Mouse (Mus musculus): ENCODE data around the gene Dcst2. TPM values are rescaled to one million over a fixed set of nuclear protein-coding genes. Genes with fewer than 3 reads are reported as not detected.

The Dcst2 gene
- total RNA-seq (2014; fragmentation: Nextera tagmentation) (not detected in 2 replicates), total RNA-seq (2017) (not detected in 2 replicates)

DNA sequence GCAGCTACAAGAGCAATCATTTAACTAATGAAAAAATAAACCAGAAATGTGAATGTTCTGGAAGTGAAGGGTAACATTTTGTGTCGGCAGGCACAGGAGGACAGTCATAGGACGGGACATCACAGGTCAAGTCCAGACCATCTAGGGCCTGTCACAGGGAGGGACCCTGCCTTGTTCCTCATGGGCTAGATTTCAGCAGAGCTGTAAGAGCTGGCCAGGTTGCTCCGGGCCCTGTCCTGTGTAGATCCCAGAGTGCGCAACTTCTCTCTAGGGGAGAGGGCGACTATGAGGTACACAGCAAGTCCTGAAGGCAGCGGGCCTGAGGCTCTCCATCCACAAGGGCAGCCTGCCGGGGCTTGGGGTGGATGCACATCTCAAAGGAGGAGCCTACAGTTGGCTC lies at the start of gene Dcst2:
TSS of gene Dcst2 (plus strand) at position 301 of the 400 bp plus-strand sequence.
- ATAC-seq (replicated peaks; ENCODE audit: poor library complexity, severe bottlenecking): no peak

DNA sequence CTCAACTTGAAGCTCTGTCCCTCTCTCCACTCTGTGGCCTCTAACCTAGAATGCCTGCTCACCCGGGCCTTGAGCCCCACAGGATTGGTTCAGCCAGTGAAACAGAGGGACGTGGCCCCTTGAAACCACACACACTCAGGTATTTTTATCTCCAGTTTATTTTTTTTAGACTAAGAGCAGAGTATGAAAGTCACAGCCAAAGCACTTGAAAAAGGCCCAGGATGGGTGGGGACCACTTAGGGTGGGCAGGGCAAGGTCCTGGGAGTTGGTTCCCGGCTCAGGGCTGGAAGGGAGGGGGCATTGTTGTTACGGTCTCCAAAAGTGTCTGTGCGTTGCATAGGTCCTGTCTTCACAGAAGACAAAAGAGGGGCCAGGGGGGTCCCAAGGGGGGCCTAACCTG lies 47.4 kb upstream of the Dcst2 start:
- ATAC-seq (replicated peaks; ENCODE audit: poor library complexity, severe bottlenecking): no peak

DNA sequence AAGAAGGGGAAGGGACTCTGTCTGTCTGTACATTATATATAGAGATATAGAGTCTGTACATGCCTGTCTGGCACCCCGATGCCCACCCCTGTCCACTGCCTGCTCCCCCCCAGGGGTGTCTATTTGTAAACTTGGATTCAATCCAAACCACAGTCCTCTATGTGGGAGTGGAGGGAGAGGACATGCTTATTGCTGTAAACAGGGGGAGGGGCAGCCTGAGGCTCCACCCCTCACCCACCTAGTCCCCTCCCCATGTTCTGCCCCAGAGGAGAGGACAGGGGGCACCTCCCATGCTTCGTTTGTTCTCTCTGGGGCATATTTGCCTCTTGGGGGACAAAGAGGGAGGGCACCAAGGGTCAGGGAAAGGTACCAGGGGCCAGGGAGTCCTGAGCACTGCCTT lies 47.0 kb upstream of the Dcst2 start:
- ATAC-seq (replicated peaks; ENCODE audit: poor library complexity, severe bottlenecking): no peak

DNA sequence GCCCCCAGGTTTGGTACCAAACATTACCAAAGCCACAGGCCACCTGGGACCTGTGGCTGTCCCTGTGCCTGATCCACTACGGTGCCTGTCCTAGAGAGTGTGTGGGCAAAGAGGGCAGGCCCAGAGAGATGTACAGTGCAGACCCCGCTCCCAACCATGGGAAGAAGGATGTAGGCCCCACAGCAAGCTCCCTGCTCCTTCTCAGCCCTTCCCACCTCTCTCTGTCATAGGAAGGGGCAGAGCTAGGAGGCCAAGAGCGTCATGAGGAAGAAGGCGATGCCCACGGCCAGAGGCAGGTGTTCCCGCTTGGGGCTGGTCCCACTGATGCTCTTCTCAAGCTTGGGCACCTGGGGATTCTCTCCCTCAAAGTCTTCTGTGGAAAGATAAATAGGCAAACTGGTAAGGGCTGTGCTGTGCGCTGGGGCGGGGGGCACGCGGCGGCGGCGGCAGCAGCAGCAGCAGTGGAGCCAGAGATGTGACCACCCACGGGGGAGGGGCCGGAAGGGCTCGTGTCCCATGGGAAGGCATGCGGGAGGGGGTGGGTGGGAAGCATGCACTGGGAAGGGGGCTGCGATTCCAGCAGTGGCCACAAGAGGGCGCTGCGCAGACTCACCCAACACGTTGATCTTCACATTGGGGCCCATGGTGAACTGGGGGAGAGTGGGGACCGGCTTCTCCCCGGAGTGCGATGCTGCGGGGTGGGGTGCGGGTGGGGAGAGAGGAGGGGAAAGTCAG lies 46.4 kb upstream of the Dcst2 start:
- peak; percentile 42; the same call in 1 of the 2 replicates for ATAC-seq (replicated peaks; ENCODE audit: poor library complexity, severe bottlenecking)

DNA sequence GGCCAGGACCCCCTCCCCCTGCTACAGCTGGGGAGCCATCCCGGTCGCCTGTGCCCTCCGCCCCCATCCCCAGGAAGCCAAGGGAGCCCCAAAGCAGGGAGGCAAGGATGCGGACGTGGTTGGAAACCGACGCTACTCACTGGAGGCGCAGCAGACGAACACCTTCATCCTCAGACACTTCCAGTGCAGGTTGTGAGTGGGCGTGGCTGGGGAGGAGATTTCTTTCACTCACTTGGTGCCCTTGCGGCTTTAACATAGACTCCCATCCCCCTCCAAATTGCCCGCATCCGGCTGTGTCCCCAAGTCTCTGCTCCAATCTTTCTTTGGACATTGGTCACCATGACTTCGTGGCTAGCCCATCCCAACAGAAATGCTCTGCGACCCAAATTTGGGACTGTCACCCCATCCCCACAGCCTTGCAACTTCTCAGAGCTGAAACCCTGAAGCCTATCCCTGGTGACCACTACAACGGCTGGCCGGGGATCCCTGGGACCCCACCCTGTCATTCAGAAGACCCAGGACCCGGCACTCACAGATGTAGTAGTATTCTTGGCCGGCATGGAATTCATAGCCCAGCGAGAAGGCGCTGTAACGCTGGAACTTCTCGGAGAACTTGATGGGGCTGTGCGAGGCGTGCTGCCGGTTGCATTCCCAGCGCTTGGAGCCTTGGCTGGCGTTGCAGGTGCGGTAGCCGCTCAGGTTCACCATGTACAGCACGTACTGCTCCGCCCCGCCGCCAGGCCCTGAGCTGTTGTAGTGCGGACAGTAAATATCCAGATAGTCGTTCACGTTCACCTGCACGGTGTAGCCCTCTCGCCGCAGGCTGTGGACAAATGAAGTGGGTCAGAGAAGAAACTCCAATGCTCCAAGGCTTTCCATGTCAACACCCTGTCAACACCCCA lies 45.6 kb upstream of the Dcst2 start:
- ATAC-seq (replicated peaks; ENCODE audit: poor library complexity, severe bottlenecking): no peak

DNA sequence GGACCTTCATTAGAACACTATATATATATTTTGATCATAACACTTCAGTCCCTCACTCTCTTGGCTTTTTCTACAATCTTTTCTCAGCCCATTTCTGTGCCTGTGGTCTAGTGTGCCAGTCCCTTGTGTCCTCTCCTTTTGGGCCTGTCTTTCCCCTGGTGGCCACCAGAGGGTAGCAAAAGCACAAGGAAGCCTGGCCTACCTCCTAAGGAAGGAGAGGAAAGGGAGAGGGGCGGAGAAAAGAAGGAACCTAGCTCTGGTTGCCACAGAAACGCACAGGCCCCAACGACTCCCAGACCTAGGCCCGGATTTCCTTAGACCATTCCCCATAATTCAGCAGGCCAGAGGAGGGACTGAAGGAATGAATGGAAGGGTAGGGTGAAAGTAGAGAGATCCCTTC lies 44.9 kb upstream of the Dcst2 start:
- ATAC-seq (replicated peaks; ENCODE audit: poor library complexity, severe bottlenecking): peak; percentile 71

DNA sequence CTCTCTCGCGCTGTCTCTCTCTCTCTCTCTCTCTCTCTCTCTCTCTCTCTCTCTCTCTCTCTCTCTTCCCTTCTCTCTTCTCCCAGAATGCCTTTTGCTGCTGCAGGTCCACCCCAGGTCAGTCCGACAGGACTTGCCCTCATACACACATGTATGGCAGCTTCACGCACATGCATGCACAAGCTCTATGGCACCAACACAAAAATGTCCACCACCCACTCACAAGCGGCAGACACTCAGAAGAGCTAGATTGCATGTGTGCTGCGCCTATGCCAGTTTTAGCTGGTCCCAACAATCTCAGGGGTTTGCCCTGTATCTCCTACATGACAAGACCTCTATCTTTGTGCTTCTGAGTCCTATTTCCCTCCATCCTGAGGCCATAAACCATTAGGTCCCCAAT lies 44.5 kb upstream of the Dcst2 start:
- ATAC-seq (replicated peaks; ENCODE audit: poor library complexity, severe bottlenecking): no peak

DNA sequence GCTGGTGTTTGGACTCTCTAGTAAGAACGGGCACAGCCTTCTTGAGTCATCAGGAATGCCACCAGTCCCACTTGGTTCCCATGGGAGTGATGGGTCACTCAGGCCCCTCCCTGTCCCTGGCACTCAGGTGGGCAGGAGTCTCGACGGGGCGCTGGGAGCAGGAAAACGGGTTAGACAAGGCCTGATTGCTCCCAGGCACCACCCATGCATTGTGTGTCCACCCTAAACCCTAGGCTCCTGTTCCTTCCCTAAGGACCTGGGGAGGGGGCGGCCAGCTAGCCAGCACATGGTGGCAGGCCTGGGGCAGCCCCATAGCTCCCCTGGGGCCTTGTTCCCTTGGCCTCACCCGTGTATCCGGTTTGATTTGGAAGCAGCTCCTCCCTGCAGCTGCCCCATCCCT lies 43.5 kb upstream of the Dcst2 start:
- ATAC-seq (replicated peaks; ENCODE audit: poor library complexity, severe bottlenecking): no peak

DNA sequence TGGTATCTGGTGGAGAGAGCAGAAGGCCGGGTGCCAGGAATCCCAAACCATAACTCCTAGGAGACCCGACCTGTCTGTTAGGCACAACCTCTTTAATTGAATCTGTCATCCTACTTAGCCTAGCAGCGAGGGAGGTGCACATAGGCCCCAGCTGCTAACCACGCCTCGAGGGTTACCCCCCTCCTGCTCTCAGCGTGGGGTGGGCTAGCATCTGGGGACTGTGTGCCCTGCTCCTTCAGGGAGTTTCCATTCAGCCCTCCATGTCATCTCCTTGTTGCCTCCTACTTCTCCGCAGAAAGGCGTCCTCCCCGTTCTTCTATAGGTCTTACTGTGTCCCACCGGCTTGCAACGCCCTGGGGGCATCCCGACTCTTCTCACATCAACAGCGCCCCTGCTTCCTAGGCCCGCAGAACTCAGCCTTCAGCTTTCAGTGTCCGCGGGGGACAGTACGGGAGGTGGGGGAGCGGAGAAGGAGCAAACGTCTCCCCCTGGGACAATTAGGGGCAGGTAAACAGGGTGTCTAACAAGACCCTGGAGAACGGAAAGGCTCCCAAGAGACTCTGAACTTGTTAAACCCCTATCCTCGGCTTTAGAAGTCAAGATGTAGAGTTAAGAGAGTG lies 42.7 kb upstream of the Dcst2 start:
- no peak for ATAC-seq (replicated peaks; ENCODE audit: poor library complexity, severe bottlenecking)

DNA sequence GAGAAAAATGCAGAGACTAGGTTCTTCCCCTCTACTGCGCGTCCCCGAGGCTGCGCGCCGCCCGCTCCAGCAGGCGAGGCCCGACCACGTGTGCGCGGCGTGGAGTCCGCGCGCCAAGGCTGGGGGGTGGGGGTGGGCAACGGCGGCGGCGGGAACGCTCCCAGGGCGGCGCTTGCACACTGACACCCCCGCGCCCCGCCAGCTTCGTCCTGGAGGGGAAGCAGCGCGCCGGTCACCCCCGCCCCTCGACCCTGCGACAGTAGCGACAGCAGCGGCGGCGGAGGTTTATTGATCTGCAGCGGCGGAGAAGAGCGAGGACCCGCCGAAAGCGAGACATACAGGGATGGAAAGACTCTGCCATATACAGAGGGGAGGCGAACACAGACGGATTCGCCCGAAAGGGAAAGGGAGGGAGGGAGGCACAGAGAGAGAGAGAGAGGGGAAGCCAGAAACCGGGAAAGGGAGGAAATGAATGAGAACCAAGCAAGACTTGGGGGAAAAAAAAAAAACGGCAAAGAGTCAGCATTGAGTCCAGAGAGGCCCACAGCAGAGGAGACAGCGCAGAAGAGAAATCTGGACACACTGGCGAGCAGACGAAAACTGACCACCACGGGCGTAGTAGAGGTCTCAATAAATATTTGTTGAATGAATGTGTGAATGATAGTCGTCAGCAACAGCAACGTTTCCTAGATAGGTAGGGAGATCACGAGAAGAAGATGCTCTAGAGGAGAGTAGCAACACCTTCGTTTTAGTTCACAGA lies 42.0 kb upstream of the Dcst2 start:
- 0 out of 2 replicates have a peak, but pooled peaks have one; percentile 13 for ATAC-seq (replicated peaks; ENCODE audit: poor library complexity, severe bottlenecking)

DNA sequence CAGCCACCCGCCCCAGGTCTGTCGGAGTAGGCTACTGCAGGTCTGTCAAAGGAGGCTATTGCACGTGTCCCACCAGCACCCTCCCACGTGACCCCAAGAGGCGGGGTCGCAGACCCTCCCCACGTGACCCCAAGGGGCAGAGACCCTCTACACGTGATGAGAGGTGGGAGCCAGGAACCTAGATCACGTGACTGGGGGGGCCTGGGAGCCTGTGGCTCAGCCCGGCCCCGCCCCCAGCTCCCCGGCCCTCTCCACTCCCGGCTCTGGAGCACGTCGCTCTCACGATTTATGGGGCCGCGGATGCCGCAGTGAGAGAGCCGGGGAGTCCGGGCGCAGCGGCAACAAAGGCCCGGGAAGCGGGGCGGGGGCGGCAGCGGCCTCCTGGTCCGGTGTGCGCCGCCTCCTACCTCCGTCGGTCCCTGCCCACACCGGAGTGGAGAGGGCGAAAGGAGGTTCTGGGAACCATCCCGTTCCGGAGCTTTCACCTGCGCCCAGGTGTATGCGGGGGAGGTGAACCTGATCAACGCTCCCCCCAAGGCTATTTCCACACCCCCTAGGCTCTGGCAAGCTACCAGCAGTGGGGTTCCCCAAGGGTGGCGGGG lies 41.1 kb upstream of the Dcst2 start:
- 0 out of 2 replicates have a peak, but pooled peaks have one; percentile 12 for ATAC-seq (replicated peaks; ENCODE audit: poor library complexity, severe bottlenecking)

DNA sequence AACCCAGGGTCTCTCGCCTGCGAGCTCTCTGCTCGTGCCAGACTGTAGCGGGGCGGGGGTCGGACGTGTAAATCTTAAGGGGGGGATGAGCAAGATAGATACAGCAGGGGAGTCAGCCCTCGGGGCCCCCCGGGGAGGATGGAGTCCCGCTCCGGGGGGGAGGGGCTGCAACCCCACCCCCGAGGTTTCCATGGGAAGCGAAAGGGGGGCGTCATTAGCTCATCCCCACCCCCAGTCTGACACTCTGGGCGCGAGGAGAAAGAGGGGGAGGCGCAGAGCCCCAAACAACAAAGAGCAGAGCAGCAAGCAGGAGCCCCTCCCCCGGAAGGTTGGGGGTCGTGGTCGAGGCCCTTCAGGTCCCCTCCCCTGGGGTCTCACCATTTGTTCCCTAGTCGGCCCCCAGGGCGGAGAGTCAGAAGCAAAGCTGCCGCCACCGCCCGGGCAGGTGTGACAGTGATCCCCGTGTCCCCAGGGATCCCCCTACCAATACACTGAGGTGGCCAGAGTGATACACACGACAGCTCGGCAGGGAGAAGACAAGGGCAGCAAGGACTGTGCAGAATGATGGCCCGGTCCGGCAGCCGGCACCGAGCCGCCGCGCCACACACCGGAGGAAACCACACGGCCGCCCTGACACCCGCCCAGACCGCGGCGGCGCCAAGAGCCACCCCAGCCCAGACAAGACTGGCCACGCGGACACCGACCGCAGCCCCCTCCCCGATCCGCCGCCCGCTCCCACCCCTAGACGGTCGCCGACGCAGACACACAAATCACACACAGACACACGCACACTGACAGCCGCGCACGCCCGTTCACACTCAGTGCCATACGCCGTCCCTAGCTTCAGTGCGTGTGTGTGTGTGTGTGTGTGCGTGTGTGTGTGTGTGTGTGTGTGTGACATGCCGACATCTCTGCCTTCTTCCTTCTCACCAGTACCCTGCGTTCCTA lies 40.3 kb upstream of the Dcst2 start:
- 0 out of 2 replicates have a peak, but pooled peaks have one; percentile 8 for ATAC-seq (replicated peaks; ENCODE audit: poor library complexity, severe bottlenecking)

DNA sequence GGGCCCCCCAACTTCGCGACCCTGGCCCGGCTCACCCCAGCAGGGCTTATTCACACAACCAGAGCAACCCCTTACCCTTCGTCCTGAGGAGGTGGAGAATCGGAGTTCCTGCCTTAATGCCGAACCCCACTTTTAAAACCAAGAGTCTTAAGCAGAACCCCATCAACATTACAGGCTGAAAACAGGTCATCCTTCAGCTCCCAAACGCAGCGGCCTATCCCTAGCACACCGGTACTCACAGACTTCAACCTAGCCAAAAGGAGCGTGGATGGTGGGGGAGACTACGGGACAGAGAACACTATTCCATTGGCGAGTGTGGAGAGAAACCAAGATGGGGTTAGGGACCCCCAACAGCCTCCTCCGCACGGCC lies 39.7 kb upstream of the Dcst2 start:
- no peak for ATAC-seq (replicated peaks; ENCODE audit: poor library complexity, severe bottlenecking)

DNA sequence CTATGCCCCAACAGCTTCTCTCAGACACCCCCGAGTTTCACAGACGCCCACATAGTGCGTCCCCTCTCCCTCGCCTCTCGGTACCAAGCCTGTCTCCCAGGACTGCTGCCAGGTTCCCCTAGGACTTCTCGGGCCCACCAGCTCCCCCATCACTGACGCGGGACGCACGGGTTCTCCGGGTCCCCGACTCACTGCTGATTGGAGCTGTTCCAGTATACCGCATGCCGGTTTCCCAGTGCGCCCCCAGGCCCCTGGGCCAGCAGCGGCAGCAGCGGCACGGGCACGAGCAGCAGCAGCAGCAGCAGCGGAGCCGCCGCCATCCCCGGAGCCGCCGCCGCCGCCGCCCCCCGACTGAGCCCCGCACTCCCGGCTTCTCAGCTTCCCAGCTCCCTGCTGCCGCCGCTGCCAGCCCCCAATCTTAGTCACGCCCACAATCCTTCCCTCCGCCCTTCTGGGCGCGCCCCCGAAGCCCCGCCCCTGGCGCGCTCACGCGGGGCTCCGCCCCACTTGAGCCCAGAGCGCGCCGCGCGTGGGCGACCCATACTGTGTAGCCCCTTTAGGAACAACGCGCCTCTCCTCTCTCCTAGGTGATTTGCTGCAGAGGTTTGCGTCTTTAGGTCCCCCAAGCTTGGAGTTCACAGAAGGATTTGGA lies 39.1 kb upstream of the Dcst2 start, which contains the start of gene Efna3:
TSS of gene Efna3 (minus strand) at position 452 of the 652 bp plus-strand sequence.
- peak; percentile 50 for ATAC-seq (replicated peaks; ENCODE audit: poor library complexity, severe bottlenecking)

DNA sequence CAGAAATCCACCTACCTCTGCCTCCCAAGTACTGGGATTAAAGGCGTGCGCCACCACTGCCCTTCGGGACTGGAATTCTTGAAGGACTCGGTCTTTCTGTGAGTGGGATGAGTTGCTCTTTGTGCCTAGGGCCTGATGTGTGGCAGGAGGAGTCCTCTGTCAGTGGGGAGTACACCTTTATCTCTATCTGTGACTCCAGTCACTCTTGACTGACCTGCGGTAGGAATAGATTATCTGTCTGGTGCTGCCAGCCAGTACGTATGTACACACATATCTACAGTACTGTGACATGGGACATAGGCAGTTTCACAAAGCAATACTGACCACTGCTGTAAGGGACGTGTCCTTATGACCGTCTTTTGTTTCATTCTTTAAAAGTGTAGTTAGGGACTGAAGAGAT lies 35.9 kb upstream of the Dcst2 start:
- no peak for ATAC-seq (replicated peaks; ENCODE audit: poor library complexity, severe bottlenecking)

DNA sequence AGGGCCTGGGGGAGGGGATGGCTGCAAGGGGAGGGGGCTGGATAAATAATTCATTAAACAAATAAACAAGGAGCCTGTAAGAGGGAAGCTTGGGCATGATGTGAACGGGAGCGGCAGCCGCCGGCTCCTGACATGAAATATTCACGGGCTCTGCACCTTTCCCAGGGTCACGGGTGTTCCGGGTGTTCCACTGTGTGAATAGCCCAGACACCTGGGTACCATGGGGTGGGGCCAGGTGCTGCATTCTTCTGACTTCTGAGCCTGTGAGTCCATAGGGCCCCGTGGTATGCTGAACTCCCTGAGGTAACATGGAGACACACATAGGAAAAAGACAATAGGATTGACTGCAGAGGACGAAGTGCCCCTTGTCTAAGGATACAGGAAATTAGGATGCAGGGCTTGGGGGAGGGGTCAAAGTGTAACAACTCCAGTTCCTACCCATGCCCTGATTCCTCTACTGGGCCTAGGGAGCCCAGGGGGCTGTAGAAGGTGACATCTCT lies 34.4 kb upstream of the Dcst2 start:
- no peak for ATAC-seq (replicated peaks; ENCODE audit: poor library complexity, severe bottlenecking)

DNA sequence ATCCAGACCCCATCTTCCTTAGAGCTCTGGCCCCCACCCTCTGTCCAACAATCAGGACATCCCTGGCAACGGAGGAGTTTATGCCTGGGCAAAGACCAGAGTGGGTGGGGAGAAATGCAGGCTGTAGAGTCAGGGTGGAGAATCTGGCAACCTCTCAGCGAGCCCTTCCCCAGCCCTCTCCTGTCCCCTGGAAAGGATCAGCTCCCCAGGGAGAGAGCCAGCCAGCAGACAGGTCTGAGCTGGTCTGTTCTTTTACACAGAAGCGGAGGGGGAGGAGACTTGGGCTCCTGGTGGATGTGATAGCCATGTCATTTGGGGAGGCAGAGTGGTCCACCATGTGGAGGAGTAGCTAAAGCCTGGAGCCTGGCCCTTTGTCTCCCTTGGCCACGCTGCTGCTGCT lies 33.2 kb upstream of the Dcst2 start:
- no peak for ATAC-seq (replicated peaks; ENCODE audit: poor library complexity, severe bottlenecking)

DNA sequence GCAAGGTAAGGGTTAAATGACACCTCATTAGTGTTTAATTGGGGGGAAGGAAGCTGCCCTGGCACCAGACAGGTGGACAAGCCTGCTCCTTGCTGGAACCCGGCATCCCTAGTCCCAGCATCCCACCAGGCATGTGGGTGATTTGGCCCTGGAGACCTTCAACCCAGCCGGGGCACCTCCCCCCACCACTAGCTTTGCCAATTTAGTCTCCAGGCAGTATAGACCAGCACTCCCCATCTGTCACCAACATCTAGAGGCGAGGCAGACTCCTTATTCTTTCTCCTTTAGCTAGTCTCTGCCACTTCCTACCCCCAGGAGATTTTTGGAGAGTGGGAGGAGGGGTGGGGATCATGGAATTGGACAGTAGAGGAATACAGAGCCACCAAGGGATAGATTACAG lies 31.4 kb upstream of the Dcst2 start:
- no peak for ATAC-seq (replicated peaks; ENCODE audit: poor library complexity, severe bottlenecking)

Measured in granulocyte monocyte progenitor cell, adult 5-6 weeks (primary cell).